Mouse (Mus musculus) bone marrow, adult 2 months (tissue): ENCODE measurements at regions not wholly inside any gene's neighbourhood (a gene's known extent, or its start where the extent isn't known, plus 50 kb on each side); places are given as distances from the start of the nearest gene placed in this dataset.

Experiments used
- CTCF ChIP-seq: fragments of 200-500 bp; IDR thresholded peaks from 2 replicates; pipeline ENCODE4 v1.5.1; 2011; ENCODE audit warnings: low read length, control low read depth; ENCODE audit not compliant: control insufficient read depth, insufficient read depth
- POLR2A ChIP-seq: fragments of 200-500 bp; IDR thresholded peaks from 2 replicates; pipeline ENCODE4 v1.6.1; 2011; ENCODE audit warnings: low read depth, mild to moderate bottlenecking, control low read depth, low read length, borderline replicate concordance; ENCODE audit not compliant: control insufficient read depth

DNA sequence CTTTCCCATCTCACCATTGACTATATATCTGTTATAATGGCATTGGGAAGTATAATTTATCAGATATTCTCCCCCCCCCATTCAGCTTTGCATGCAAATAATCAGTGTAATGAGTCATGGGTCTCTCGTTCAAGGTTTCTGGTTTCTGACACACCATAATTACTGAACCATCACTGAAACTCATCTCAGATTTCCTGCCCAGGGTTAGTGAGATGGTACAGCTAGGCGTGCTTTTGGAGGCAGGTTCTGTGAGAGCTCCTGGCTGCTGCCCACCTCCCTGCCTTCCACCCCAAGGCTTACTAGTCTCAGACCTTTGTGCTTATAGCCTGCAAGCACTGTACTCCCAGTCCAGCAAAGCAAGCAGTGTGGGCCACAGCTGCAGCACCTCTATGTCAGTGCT lies 122.5 kb upstream of the Nampt start:
- TF ChIP-seq CTCF (no peak), POLR2A (no peak)
